ENCODE assay signal across 20 mouse cellular contexts in genomic region chr11:77506941-77507340, GRCm38 (mm10). TPM values are rescaled to one million over a fixed set of nuclear protein-coding genes. Genes with fewer than 3 reads are reported as not detected.
DNase-seq lines count a peak whose midpoint lies in the region; ATAC-seq lines count a peak whose summit lies in the region.
"Had no signal": no experiment of that assay in that cellular context is flagged by ENCODE, and none has a peak within 500 bp of the region (broad histone marks: within the 10 kb centered on the region; RNA-seq: fewer than 3 reads in every experiment).

No protein-coding gene starts in this region.

- no peak overlapping the region for H3K9ac ChIP-seq in hindbrain, embryonic 15.5 days
- no peak overlapping the region for H3K9ac ChIP-seq in hindbrain, embryonic 14.5 days
- H3K9ac ChIP-seq: hindbrain, embryonic 12.5 days; liver, embryonic 14.5 days; midbrain, embryonic 15.5 days had no signal

- peak; percentile 9 to 10 for DNase-seq in cerebellum, adult 18-20 months
- no peak for DNase-seq in cerebellum, adult 8-10 months
- DNase-seq in hindbrain, embryonic 14.5 days (ENCODE audit: low spot score), result no peak
- DNase-seq in right cerebral cortex, postnatal 10 days (ENCODE audit: low spot score in 2 of 2), result peak; percentile 18 to 29
- no peak for DNase-seq in right cerebral cortex, adult 2 months (ENCODE audit: low spot score in 2 of 2)
- no peak for DNase-seq in left cerebral cortex, postnatal 14 days (ENCODE audit: low spot score in 2 of 2)
- DNase-seq: layer of hippocampus, postnatal 36 days; lung, postnatal 10 days had no signal

- H3K9me3 ChIP-seq in hindbrain, embryonic 15.5 days, result no peaks in the 10 kb centered on the region
- no peaks in the 10 kb centered on the region for H3K9me3 ChIP-seq in hindbrain, embryonic 14.5 days (ENCODE audit: control insufficient read depth, low read length)
- H3K9me3 ChIP-seq: hindbrain, embryonic 12.5 days; megakaryocyte, embryonic 14.5 days; midbrain, embryonic 15.5 days had no signal

- intact Hi-C loops in left cerebral cortex, postnatal 14 days (cut with DNase I), result loop anchor here (5.0 kb wide), 1 partner anchor 120 kb away; no protein-coding TSS in a partner anchor

- peaks cover 7% of the 10 kb centered on the region for H3K4me1 ChIP-seq in hindbrain, embryonic 15.5 days (replicated peaks)
- 0 out of 2 replicates have a peak, but pooled peaks cover 4% of the 10 kb centered on the region for H3K4me1 ChIP-seq in hindbrain, embryonic 14.5 days (replicated peaks; ENCODE audit: control insufficient read depth, insufficient read depth, low read length)

- ATAC-seq in hindbrain, embryonic 15.5 days (ENCODE audit: low FRiP score, low read depth), result 0 out of 2 replicates have a peak, but pooled peaks have one; percentile 7
- ATAC-seq in hindbrain, embryonic 14.5 days (ENCODE audit: low FRiP score), result no peak

- no peak overlapping the region for H3K27ac ChIP-seq in hindbrain, embryonic 15.5 days (replicated peaks)
- H3K27ac ChIP-seq in hindbrain, embryonic 14.5 days, result no peak overlapping the region
- H3K27ac ChIP-seq: heart, adult 2 months; hindbrain, embryonic 12.5 days; liver, embryonic 14.5 days; midbrain, embryonic 15.5 days had no signal

- 85% methylated on average over 6 of the region's 6 CpGs for WGBS in hindbrain, embryonic 15.5 days
- 88% methylated on average over 6 of the region's 6 CpGs for WGBS in hindbrain, embryonic 14.5 days

- no peak overlapping the region for H3K4me2 ChIP-seq in hindbrain, embryonic 15.5 days
- H3K4me2 ChIP-seq in hindbrain, embryonic 14.5 days (replicated peaks), result no peak overlapping the region
- H3K4me2 ChIP-seq: hindbrain, embryonic 12.5 days; midbrain, embryonic 15.5 days had no signal

- H3K36me3 ChIP-seq in hindbrain, embryonic 15.5 days, result peaks cover 49% of the 10 kb centered on the region
- peaks cover 53% of the 10 kb centered on the region for H3K36me3 ChIP-seq in hindbrain, embryonic 14.5 days (replicated peaks; ENCODE audit: control insufficient read depth, insufficient read depth)

- no peak overlapping the region for H3K4me3 ChIP-seq in hindbrain, embryonic 15.5 days
- H3K4me3 ChIP-seq in hindbrain, embryonic 14.5 days (replicated peaks; ENCODE audit: low read length), result no peak overlapping the region
- H3K4me3 ChIP-seq: heart, adult 2 months; hindbrain, embryonic 12.5 days; megakaryocyte, embryonic 14.5 days; midbrain, embryonic 15.5 days had no signal

- no peaks in the 10 kb centered on the region for H3K27me3 ChIP-seq in hindbrain, embryonic 15.5 days
- no peaks in the 10 kb centered on the region for H3K27me3 ChIP-seq in hindbrain, embryonic 14.5 days (ENCODE audit: control insufficient read depth, insufficient read depth, low read length)
- H3K27me3 ChIP-seq: CH12.LX; hindbrain, embryonic 12.5 days; megakaryocyte, embryonic 14.5 days; midbrain, embryonic 15.5 days had no signal

RNA-seq across cellular contexts. Expression of gene Abhd15, which starts 8.0 kb away (rescaled TPM):
- 2.7 TPM in 2 replicates for polyA plus RNA-seq in hindbrain, embryonic 15.5 days (2015; fragmentation: Nextera tagmentation; extraction: Ambion mirVana)
- 1.7 and 2.7 TPM in 2 replicates for polyA plus RNA-seq in hindbrain, embryonic 14.5 days (2014; fragmentation: Nextera tagmentation; extraction: Ambion mirVana)
- total RNA-seq in left cerebral cortex, postnatal 14 days (2021), result 1 to 10 TPM; 1.6 to 1.7 TPM

RNA-seq across cellular contexts. Expression of gene Trp53i13, which starts 8.8 kb away (rescaled TPM):
- polyA plus RNA-seq in hindbrain, embryonic 15.5 days (2015; fragmentation: Nextera tagmentation; extraction: Ambion mirVana), result 16.8 and 19.6 TPM in 2 replicates
- polyA plus RNA-seq in hindbrain, embryonic 14.5 days (2014; fragmentation: Nextera tagmentation; extraction: Ambion mirVana), result 13.3 and 15.1 TPM in 2 replicates
- total RNA-seq in left cerebral cortex, postnatal 14 days (2021), result 1 to 10 TPM; 4.9 to 5.8 TPM

RNA-seq across cellular contexts. Expression of gene Gm10392, which starts 12.1 kb away (rescaled TPM):
- polyA plus RNA-seq in hindbrain, embryonic 15.5 days (2015; fragmentation: Nextera tagmentation; extraction: Ambion mirVana), result 0.12 and 0.16 TPM in 2 replicates
- polyA plus RNA-seq in hindbrain, embryonic 14.5 days (2014; fragmentation: Nextera tagmentation; extraction: Ambion mirVana), result not detected in 2 replicates
- not detected for total RNA-seq in left cerebral cortex, postnatal 14 days (2021)
- total RNA-seq: adrenal gland, adult 18-20 months; gastrocnemius, adult 8-10 months; heart, adult 2 months; layer of hippocampus, postnatal 36 days; left cerebral cortex, postnatal 36 days had no signal
- polyA plus RNA-seq: kidney, adult 2 months; large intestine, adult 2 months; liver, embryonic 14.5 days; midbrain, embryonic 15.5 days had no signal

RNA-seq across cellular contexts. Expression of gene Git1, which starts 13.6 kb away (rescaled TPM):
- polyA plus RNA-seq in hindbrain, embryonic 15.5 days (2015; fragmentation: Nextera tagmentation; extraction: Ambion mirVana), result 16.4 and 18.1 TPM in 2 replicates
- 21.3 and 23.2 TPM in 2 replicates for polyA plus RNA-seq in hindbrain, embryonic 14.5 days (2014; fragmentation: Nextera tagmentation; extraction: Ambion mirVana)
- total RNA-seq in left cerebral cortex, postnatal 14 days (2021), result 100 to 1,000 TPM; 150 to 153 TPM

RNA-seq across cellular contexts. Expression of gene Ankrd13b, which starts 17.5 kb away (rescaled TPM):
- polyA plus RNA-seq in hindbrain, embryonic 15.5 days (2015; fragmentation: Nextera tagmentation; extraction: Ambion mirVana), result 36.6 and 50.7 TPM in 2 replicates
- 44.5 and 45.0 TPM in 2 replicates for polyA plus RNA-seq in hindbrain, embryonic 14.5 days (2014; fragmentation: Nextera tagmentation; extraction: Ambion mirVana)
- total RNA-seq in left cerebral cortex, postnatal 14 days (2021), result 100 to 1,000 TPM; 127 to 129 TPM

Comparison
In these comparisons a context has a peak if more than half of its experiments do, and no peak if none do; other contexts are left out.
1. DNase-seq: peak in cerebellum, adult 18-20 months (2 of 2) and right cerebral cortex, postnatal 10 days (2 of 2); none in cerebellum, adult 8-10 months (single experiment), hindbrain, embryonic 14.5 days (single experiment), right cerebral cortex, adult 2 months (0 of 2) and left cerebral cortex, postnatal 14 days (0 of 2).